Mouse (Mus musculus): Measurements from ENCODE around the gene Tex47.

Gene Tex47
- long read RNA-seq, experiment 1 = 0 reads
- long read RNA-seq, experiment 2 = 0 reads

- intact Hi-C loops (cut with DNase I) = no loop called here
Measured at GRCm38 (mm10) chr5:7303819-7304218, at the start of gene Tex47. Gene Tex47, plus strand, starts transcription at chr5:7304119.

DNA sequence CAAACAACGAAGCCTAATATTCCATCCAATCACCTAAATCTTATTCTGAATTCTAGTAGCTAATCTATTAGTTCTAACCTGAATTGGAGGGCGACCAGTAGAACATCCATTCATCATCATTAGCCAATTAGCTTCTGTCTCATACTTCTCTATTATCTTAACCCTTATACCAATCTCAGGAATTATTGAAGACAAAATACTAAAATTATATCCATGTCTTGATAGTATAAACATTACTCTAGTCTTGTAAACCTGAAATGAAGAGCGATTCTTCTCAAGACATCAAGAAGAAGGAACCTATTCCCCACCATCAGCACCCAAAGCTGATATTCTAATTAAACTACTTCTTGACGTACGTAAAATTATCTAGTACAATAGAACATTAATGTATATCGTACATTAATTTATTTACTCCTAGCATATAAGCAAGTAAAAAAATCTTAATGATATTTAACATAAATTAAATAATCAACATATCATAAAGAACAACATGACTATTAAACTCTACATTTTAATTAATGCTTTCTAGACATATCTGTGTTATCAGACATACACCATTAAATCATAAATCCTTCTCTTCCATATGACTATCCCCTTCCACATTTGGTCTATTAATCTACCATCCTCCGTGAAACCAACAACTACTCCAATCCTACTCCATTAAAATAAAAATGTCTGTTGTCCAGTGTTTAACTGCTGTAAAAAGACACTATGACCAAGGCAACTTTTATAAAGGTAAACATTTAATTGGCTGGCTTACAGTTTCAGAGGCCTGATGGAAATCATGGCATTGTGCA lies 27.1 kb upstream of the Tex47 start:
- intact Hi-C loops (cut with DNase I) = no loop called here

GRCm38 (mm10) chr5:7284336-7284735 lies 19.6 kb upstream of the Tex47 start:
- intact Hi-C loops (cut with DNase I) = no loop called here

GRCm38 (mm10) chr5:7302969-7303368 lies 950 bp upstream of the Tex47 start:
- intact Hi-C loops (cut with DNase I) = no loop called here

GRCm38 (mm10) chr5:7325594-7325993 lies 21.7 kb downstream of the Tex47 start:
- intact Hi-C loops (cut with DNase I) = no loop called here

DNA sequence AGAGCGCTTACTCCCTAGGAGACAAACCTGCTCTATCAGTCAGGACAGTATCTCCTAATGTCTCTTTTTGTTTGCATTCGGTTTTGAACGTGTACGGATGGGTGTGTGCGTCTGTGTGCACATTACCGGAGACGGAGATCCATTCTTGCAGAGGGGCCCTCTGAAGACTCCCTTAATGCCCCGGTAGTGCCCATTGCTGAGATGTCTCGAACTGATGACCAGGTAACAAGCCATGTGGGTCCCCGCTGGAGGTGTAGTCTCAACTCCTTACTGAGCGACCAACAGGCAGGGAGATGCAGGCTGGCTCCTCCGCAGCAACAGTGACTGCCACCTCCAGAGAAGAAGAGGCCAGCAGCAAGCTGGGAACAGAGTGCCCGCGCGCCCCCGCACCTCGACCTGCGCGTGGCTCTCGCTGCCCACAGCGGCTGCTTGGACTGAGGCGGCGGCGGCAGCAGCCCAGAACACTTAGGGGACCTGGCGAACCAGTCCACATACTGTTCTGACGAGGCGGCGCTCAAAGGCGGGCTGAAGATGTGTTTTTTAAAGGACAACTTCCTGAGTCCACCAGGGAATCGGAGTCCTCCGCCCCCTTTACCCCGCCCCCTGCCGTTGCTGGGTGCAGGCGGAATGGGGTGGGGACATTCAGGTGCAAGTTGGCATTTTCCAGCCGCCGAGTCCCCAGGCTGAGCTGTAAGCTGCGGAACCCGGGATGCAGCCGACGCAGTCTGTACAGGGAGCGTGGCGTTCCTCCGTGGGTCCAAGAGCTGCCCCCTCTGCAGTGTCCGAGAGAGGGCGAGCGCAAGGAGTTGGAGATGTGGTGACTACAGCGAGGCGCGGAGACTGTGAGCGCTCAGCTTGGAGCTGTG lies 40.5 kb downstream of the Tex47 start, which contains the start of gene Zfp804b:
Gene Zfp804b, minus strand, starts transcription at position 612 of the 866 bp plus-strand sequence.
- intact Hi-C loops (cut with DNase I) = no loop called here

DNA sequence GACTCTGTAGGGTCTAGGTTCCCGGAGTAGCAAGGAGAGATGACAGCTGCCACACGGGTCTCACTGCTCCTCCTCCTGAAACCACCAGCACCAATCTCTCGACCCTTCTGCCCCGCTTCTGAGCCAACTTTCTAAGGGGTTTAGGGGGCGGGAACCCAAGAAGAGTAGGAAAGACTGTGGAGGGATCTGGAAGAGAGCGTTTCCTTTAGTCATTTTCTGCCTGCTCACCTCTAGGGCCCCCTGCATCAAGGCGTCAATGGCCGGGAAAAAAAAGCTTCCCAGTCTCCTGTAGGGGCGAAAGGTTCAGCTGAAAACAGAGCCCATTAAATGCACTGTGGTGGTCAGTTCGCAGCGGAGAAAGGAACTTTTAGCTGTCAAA lies 41.1 kb downstream of the Tex47 start:
- intact Hi-C loops (cut with DNase I) = no loop called here
